Mouse (Mus musculus): Measurements from ENCODE around the gene E030018B13Rik. TPM values are rescaled to one million over a fixed set of nuclear protein-coding genes. Genes with fewer than 3 reads are reported as not detected.
A peak's percentile ranks its signal among the peaks of the same experiment; 100 is the strongest.

Gene E030018B13Rik
- polyA plus RNA-seq, 1 experiment from 2014 or later, result not detected

DNA sequence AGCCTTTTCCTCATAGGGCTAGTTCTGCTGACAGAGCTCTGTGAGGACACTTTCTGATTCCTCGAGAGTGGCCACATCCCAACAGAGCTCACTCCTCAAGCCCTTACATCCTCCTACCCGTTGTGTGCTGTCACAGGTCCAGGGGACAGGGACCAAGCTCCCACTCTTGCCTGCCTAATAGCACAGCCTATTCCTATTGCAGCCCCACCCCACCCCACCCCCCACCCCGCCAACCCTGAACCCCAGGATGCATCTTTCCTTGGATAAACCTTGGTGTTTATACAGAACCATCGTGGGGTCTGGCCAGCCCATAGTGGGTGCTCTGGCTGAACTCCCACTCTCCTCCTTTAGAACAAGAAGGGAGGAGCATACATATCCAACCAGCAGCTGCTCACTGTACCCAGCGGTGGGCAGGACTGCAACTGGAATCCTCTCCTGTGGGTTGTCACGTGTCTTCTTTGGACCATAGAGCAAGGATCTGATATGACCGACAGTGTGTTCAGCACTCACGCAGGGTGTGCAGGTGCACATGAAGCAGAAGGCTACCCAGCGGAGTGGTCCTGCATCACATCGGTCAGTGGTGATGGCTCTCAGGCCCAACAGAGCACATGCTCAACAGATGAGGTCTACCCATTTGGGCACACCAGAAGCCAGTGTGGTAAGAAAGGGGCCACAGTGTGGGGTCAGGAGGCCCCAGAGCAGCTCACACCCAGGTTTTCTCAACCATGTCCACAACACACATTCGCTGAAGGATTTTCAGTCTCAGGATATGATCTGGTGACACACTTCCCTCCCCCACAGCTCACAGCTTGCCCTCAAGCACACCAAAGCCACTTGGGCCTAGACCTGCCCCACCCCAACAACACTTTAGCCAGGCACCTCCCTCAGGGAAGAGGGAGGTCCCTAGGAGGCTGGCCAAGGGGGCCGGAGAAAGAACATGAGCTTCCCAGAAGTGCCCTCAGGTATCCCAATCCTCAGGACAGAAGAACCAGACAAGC lies 2.4 kb downstream of the E030018B13Rik start:
- Histone ChIP-seq H3K4me1 (ENCODE audit: control insufficient read depth, insufficient read depth, low read length) (peaks cover 8% of the 10 kb centered on the region), H3K36me3 (ENCODE audit: control insufficient read depth, insufficient read depth, low read length) (no peaks in the 10 kb centered on the region), H3K4me3 (ENCODE audit: low read depth, low read length) (no peak overlapping the region), H3K4me2 (ENCODE audit: low read length) (no peak overlapping the region), H3K27ac (ENCODE audit: low read depth, low read length) (no peak overlapping the region), H3K9me3 (replicated peaks; ENCODE audit: control insufficient read depth, low read length) (no peaks in the 10 kb centered on the region), H3K27me3 (replicated peaks; ENCODE audit: control insufficient read depth, insufficient read depth, low read length) (no peaks in the 10 kb centered on the region), H3K9ac (ENCODE audit: low read length) (no peak overlapping the region)
- DNase-seq (ENCODE audit: low spot score) (no peak), ATAC-seq (no peak)
- 89% methylated on average over 12 of the region's 12 CpGs for WGBS

DNA sequence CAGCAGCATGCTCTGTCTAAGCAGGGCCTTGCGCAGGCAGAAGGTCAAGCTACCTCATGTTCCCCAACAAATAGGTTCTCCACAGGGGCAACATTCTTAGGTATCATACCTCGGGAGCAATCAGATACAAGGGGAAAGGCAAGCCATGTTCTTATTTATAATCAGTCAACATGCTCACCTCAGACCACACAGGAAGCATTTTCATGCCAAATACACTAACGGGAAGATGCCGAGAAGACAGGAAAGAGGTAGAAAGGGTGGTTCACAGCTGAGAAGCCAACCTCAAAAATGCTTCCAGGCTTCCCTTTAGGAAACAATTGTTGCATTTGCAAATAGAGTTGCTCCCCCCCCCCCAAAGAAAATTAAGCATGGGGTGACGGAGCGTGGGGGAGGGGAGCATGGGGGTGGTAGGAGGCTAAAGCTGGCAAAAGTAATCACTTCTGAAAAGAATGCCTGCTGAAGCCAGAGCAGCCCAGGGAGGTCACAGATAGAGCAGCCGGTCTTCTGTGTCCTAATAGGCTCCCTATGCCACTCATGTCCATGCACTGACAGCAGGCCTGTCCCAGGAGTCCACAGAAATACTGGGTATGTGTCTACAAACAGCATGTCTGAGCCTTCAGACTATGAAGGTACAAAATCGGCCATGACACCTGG lies 5.4 kb downstream of the E030018B13Rik start:
- DNase-seq (ENCODE audit: low spot score) (no peak), ATAC-seq (no peak)
- H3K4me1 ChIP-seq (ENCODE audit: control insufficient read depth, insufficient read depth, low read length), result peaks cover 35% of the 10 kb centered on the region
- WGBS, result 72% methylated on average over 8 of the region's 8 CpGs
- H3K36me3 ChIP-seq (ENCODE audit: control insufficient read depth, insufficient read depth, low read length), result no peaks in the 10 kb centered on the region
- no peaks in the 10 kb centered on the region for H3K27me3 ChIP-seq (replicated peaks; ENCODE audit: control insufficient read depth, insufficient read depth, low read length)
- no peak overlapping the region for H3K27ac ChIP-seq (ENCODE audit: low read depth, low read length)
- H3K4me2 ChIP-seq (ENCODE audit: low read length), result no peak overlapping the region
- no peak overlapping the region for H3K4me3 ChIP-seq (ENCODE audit: low read depth, low read length)
- no peaks in the 10 kb centered on the region for H3K9me3 ChIP-seq (replicated peaks; ENCODE audit: control insufficient read depth, low read length)
- H3K9ac ChIP-seq (ENCODE audit: low read length), result no peak overlapping the region

DNA sequence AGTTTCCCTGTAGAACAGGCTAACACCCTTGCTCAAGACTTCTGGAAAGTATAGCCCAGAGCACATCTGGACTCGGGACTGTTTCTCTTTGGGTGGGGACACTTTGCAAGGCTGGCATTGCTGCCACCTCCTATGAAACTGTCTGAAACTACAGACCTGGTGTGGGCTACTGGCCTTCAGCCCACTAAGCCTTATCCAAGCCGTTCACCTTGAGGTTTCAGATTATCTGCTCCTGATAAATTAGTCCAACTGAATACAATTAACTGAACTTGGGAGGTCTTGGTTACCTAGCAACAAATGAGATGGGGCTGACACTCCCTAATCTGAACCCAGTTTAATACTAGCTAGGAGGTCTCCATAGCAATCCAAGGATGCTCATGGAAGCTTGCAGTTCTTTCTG lies 5.9 kb downstream of the E030018B13Rik start:
- Histone ChIP-seq H3K9ac (ENCODE audit: low read length) (no peak overlapping the region), H3K9me3 (replicated peaks; ENCODE audit: control insufficient read depth, low read length) (no peaks in the 10 kb centered on the region), H3K4me3 (ENCODE audit: low read depth, low read length) (no peak overlapping the region), H3K27me3 (replicated peaks; ENCODE audit: control insufficient read depth, insufficient read depth, low read length) (no peaks in the 10 kb centered on the region), H3K27ac (ENCODE audit: low read depth, low read length) (no peak overlapping the region), H3K36me3 (ENCODE audit: control insufficient read depth, insufficient read depth, low read length) (no peaks in the 10 kb centered on the region), H3K4me1 (ENCODE audit: control insufficient read depth, insufficient read depth, low read length) (peaks cover 35% of the 10 kb centered on the region), H3K4me2 (ENCODE audit: low read length) (no peak overlapping the region)
- DNase-seq (ENCODE audit: low spot score) (no peak), ATAC-seq (no peak)
- WGBS, result 43% methylated on average over 2 of the region's 2 CpGs

DNA sequence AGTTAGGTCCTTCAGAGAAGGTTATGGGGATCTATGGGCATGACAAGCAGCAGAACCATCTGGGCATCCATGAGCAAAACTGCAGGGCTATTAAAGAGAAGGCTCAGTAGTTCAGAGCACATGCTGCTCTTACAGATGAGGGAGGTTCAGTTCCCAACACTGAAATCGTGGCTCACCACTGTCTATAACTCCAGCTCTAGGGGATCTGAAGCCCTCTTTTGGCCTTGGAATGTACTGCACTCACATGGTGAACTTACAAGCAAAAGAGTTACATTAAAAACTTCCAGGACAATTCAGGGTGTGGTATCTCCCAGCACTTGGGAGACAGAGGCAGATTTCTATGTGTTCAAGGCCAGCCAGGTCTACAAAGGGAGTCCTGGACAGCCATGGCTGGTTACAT lies 6.3 kb downstream of the E030018B13Rik start:
- Histone ChIP-seq H3K9ac (ENCODE audit: low read length) (no peak overlapping the region), H3K4me1 (ENCODE audit: control insufficient read depth, insufficient read depth, low read length) (peaks cover 34% of the 10 kb centered on the region), H3K4me3 (ENCODE audit: low read depth, low read length) (no peak overlapping the region), H3K27ac (ENCODE audit: low read depth, low read length) (no peak overlapping the region), H3K27me3 (replicated peaks; ENCODE audit: control insufficient read depth, insufficient read depth, low read length) (no peaks in the 10 kb centered on the region), H3K36me3 (ENCODE audit: control insufficient read depth, insufficient read depth, low read length) (no peaks in the 10 kb centered on the region), H3K9me3 (replicated peaks; ENCODE audit: control insufficient read depth, low read length) (no peaks in the 10 kb centered on the region), H3K4me2 (ENCODE audit: low read length) (no peak overlapping the region)
- ATAC-seq (no peak), DNase-seq (ENCODE audit: low spot score) (no peak)
- 88% methylated on average over 1 of the region's 1 CpGs for WGBS

DNA sequence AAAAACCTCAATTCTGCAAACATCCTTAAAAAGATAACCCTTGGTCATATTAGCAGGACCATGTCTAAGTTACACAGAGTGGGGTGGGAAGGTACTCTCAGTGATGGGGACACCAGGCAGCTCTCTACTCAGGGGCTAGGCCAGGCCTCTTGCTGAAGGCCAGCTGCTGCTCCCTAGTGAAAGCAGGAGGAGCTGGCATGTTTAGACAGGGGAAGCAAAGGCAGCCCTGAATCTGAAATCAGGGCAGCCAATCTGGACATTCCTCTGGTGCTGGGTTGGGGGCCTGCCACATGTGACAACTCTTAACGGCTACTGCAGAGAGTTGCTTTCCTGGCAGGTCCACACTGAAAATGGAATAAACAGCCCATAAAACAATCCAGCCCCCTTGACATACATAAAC lies 7.5 kb downstream of the E030018B13Rik start:
- Histone ChIP-seq H3K4me3 (ENCODE audit: low read depth, low read length) (no peak overlapping the region), H3K4me1 (ENCODE audit: control insufficient read depth, insufficient read depth, low read length) (peaks cover 32% of the 10 kb centered on the region), H3K9me3 (replicated peaks; ENCODE audit: control insufficient read depth, low read length) (no peaks in the 10 kb centered on the region), H3K9ac (ENCODE audit: low read length) (no peak overlapping the region), H3K4me2 (ENCODE audit: low read length) (no peak overlapping the region), H3K36me3 (ENCODE audit: control insufficient read depth, insufficient read depth, low read length) (no peaks in the 10 kb centered on the region), H3K27me3 (replicated peaks; ENCODE audit: control insufficient read depth, insufficient read depth, low read length) (no peaks in the 10 kb centered on the region), H3K27ac (ENCODE audit: low read depth, low read length) (no peak overlapping the region; the same call in 1 of the 2 replicates)
- WGBS, result 50% methylated on average over 1 of the region's 1 CpGs
- no peak for ATAC-seq
- no peak for DNase-seq (ENCODE audit: low spot score)

DNA sequence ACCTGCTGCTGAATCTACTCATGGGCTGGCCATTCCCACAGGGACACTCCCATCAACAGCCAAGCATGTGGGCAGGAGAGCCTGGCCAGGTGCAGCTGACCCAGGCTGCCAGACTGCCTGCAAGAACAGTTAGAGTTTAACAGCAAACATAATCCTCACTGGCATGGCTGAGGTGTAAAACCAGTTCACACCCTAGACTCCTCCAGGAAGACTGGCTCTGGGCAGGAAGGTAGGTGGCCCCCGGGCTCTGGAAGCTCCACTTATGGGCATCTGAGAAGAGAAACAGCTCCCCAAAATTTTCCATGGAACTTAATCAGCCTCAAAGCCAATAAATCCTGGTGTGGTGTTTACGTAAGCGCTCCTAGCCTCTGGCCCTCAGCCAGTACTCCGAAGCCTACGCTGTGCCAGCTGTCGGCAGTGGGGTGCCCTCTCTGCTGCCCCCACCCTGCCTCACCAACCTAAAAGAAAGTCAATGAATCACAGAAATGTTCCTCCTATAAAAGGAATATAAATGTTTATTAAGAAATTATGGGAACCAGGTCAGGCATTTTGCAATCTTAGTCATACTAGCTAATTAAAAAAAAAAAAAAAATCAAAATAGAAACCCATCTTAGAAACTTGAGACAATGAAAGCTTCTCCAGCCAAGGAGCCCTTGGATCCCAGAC lies 8.2 kb downstream of the E030018B13Rik start:
- WGBS, result 27% methylated on average over 6 of the region's 6 CpGs
- ATAC-seq (peak; percentile 60; the same call in 1 of the 2 replicates), DNase-seq (ENCODE audit: low spot score) (peak; percentile 64)
- H3K27ac ChIP-seq (ENCODE audit: low read depth, low read length), result peak overlapping the region; percentile 58; the same call in 1 of the 2 replicates
- peak overlapping the region; percentile 20; the same call in 1 of the 2 replicates for H3K4me2 ChIP-seq (ENCODE audit: low read length)
- H3K4me1 ChIP-seq (ENCODE audit: control insufficient read depth, insufficient read depth, low read length), result peaks cover 32% of the 10 kb centered on the region
- H3K4me3 ChIP-seq (ENCODE audit: low read depth, low read length), result no peak overlapping the region
- no peaks in the 10 kb centered on the region for H3K36me3 ChIP-seq (ENCODE audit: control insufficient read depth, insufficient read depth, low read length)
- no peaks in the 10 kb centered on the region for H3K9me3 ChIP-seq (replicated peaks; ENCODE audit: control insufficient read depth, low read length)
- no peak overlapping the region for H3K9ac ChIP-seq (ENCODE audit: low read length)
- no peaks in the 10 kb centered on the region for H3K27me3 ChIP-seq (replicated peaks; ENCODE audit: control insufficient read depth, insufficient read depth, low read length)

DNA sequence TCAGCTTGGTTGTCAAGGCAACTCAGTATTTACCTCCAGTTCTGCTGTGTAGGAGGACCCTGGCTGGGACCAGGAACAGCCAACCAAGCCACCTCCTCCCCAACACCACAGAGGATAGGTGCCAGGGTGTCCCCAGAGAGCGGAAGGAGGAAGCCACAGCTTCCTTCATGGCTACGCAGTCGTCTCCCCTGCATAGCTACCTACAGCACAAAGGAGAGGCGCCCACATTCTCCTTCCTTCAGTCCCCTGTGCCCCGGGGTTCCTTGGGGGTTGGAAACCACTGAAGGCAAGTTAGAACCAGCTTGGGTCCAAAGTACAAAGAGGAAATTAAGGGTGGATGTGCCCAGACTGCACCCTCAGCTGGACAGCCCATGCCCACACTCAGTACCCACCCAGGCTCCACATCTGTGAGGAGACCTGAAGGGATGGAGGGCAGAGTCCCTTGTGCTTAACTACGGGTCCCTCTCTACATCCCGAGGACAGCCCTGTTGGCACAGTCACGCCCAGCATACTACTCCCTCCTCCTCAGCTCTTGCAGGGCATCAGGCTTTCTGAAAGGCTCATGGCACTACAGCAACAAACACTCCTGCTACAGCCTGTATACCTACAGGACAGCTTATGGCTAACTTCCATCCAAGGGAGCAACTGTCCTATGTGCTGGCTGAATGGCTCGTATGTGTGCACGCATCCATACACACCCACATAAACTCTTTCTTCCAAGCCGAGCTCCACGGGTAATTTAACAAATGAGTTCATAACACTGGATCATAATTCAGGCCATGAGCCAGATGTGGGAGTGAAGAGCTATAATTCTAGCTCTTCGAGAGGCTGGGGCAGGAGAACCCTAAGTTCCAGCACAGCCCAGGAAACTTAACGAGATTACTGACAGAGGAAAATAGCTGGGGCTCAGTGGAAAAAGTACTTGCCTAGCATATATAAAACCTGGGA lies 9.0 kb downstream of the E030018B13Rik start:
- Histone ChIP-seq H3K27ac (ENCODE audit: low read depth, low read length) (no peak overlapping the region), H3K27me3 (replicated peaks; ENCODE audit: control insufficient read depth, insufficient read depth, low read length) (no peaks in the 10 kb centered on the region), H3K9ac (ENCODE audit: low read length) (peak overlapping the region; percentile 17; the same call in 1 of the 2 replicates), H3K36me3 (ENCODE audit: control insufficient read depth, insufficient read depth, low read length) (no peaks in the 10 kb centered on the region), H3K4me2 (ENCODE audit: low read length) (peak overlapping the region; percentile 20; the same call in 1 of the 2 replicates), H3K4me3 (ENCODE audit: low read depth, low read length) (no peak overlapping the region), H3K4me1 (ENCODE audit: control insufficient read depth, insufficient read depth, low read length) (peaks cover 32% of the 10 kb centered on the region), H3K9me3 (replicated peaks; ENCODE audit: control insufficient read depth, low read length) (no peaks in the 10 kb centered on the region)
- ATAC-seq (peak; percentile 42; the same call in 1 of the 2 replicates), DNase-seq (ENCODE audit: low spot score) (peak; percentile 61)
- 68% methylated on average over 14 of the region's 14 CpGs for WGBS

DNA sequence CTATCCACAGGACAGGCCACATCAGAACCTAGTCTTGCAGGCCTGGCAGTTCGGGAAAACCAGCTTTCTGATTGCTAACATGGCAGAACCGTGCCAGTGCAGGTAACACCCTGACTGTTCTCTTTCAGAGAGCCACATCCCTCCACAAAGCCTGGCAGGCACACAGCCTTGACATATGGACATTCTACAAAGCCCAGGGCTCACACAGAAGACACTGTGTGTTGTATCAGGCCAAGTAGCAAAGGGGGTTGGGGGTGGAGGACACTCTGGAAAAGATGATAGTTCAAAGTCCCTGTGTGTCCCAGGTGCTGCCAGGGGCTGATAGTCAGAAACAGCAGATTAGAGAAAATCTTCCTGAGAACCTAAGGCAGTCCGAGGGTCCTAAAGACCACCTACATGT lies 9.8 kb downstream of the E030018B13Rik start:
- Histone ChIP-seq H3K9me3 (replicated peaks; ENCODE audit: control insufficient read depth, low read length) (no peaks in the 10 kb centered on the region), H3K9ac (ENCODE audit: low read length) (no peak overlapping the region), H3K36me3 (ENCODE audit: control insufficient read depth, insufficient read depth, low read length) (no peaks in the 10 kb centered on the region), H3K27me3 (replicated peaks; ENCODE audit: control insufficient read depth, insufficient read depth, low read length) (no peaks in the 10 kb centered on the region), H3K4me1 (ENCODE audit: control insufficient read depth, insufficient read depth, low read length) (peaks cover 32% of the 10 kb centered on the region), H3K4me3 (ENCODE audit: low read depth, low read length) (no peak overlapping the region), H3K4me2 (ENCODE audit: low read length) (no peak overlapping the region), H3K27ac (ENCODE audit: low read depth, low read length) (no peak overlapping the region)
- DNase-seq (ENCODE audit: low spot score), result no peak
- WGBS, result 66% methylated on average over 3 of the region's 3 CpGs
- ATAC-seq, result no peak
